Mouse (Mus musculus): Measurements from ENCODE around the gene Prss2.

GRCm38 (mm10) chr6:41504915-41505314, 16.7 kb upstream of the Prss2 start:
- TF ChIP-seq CTCF (conservative IDR thresholded peaks at IDR 0.05; ENCODE audit: insufficient read depth, insufficient read length, low read depth, low read length): no peak
- no peak for TF ChIP-seq POLR2A (IDR thresholded peaks at IDR 0.05; ENCODE audit: low read depth, low read length)
